Mouse (Mus musculus): ENCODE results near the gene Pkp1.

Pkp1 gene

DNA sequence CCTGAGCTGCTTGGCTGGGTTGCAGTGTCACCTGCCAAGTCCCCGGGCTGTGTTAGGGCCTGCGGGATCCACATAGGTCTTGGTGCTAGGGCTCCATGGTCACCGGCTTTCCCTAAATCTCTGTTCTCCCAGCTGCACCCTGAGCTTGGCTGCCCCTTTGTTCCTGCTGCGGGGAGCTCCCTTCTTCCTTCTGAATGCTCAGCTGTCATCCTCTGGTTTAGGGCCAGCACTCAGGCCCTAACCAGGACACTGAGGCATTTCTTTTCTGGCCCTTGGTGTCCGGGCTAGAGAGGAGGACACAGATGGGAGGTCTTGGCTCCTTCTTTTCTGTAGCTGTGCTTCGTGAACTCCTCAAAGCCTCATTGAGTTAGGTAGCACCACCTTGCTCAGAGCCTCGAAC lies 97.2 kb downstream of the Pkp1 start:
- 65% methylated on average over 7 of the region's 7 CpGs for WGBS
